ENCODE assay signal across 14 mouse cellular contexts in genomic region chr2:85131226-85131625, GRCm38 (mm10). TPM values are rescaled to one million over a fixed set of nuclear protein-coding genes. Genes with fewer than 3 reads are reported as not detected.
DNase-seq lines count a peak whose midpoint lies in the region; ATAC-seq and TF ChIP-seq lines count a peak whose summit lies in the region.
"Had no signal": no experiment of that assay in that cellular context is flagged by ENCODE, and none has a peak within 500 bp of the region (broad histone marks: within the 10 kb centered on the region; RNA-seq: fewer than 3 reads in every experiment).

No protein-coding gene starts in this region.

- no peak for ATAC-seq in kidney, embryonic 15.5 days (replicated peaks; ENCODE audit: low FRiP score)
- peak; percentile 23; the same call in 1 of the 2 replicates for ATAC-seq in midbrain, embryonic 16.5 days
- no peak for ATAC-seq in midbrain, embryonic 13.5 days

- no peak for DNase-seq in gastrocnemius, adult 2 months
- DNase-seq in gastrocnemius, postnatal 25 days: no peak
- DNase-seq in kidney, postnatal 14 days: no peak
- no peak for DNase-seq in urinary bladder, postnatal 25 days (ENCODE audit: low spot score)
- no peak for DNase-seq in cerebellum, postnatal 36 days
- DNase-seq: cerebellum, adult 2 months; embryo, embryonic 11 days; gastrocnemius, postnatal 36 days; thymus, postnatal 14 days had no signal

- no peak for TF ChIP-seq CTCF in gastrocnemius, adult 2 months (IDR thresholded peaks at IDR 0.05)

- peak overlapping the region; percentile 83 for H3K27ac ChIP-seq in gastrocnemius, adult 2 months
- peak overlapping the region; percentile 80; the same call in 1 of the 2 replicates for H3K27ac ChIP-seq in kidney, embryonic 15.5 days
- no peak overlapping the region for H3K27ac ChIP-seq in midbrain, embryonic 16.5 days (ENCODE audit: low read length)
- H3K27ac ChIP-seq in midbrain, embryonic 13.5 days: no peak overlapping the region
- H3K27ac ChIP-seq: neural tube, embryonic 12.5 days had no signal

- H3K9me3 ChIP-seq in kidney, embryonic 15.5 days (replicated peaks): no peaks in the 10 kb centered on the region
- H3K9me3 ChIP-seq in midbrain, embryonic 16.5 days (replicated peaks; ENCODE audit: control insufficient read depth, low read length, poor library complexity, severe bottlenecking): no peaks in the 10 kb centered on the region
- no peaks in the 10 kb centered on the region for H3K9me3 ChIP-seq in midbrain, embryonic 13.5 days
- H3K9me3 ChIP-seq: neural tube, embryonic 12.5 days had no signal

- no peak overlapping the region for H3K4me3 ChIP-seq in gastrocnemius, adult 2 months
- H3K4me3 ChIP-seq in kidney, embryonic 15.5 days (replicated peaks): no peak overlapping the region
- H3K4me3 ChIP-seq in midbrain, embryonic 16.5 days (ENCODE audit: low read depth, low read length): no peak overlapping the region
- H3K4me3 ChIP-seq in midbrain, embryonic 13.5 days (replicated peaks): no peak overlapping the region
- H3K4me3 ChIP-seq: erythroblast, embryonic 14.5 days; neural tube, embryonic 12.5 days had no signal

- intact Hi-C loops in gastrocnemius, adult 2 months (cut with DNase I): no loop called here

- WGBS in kidney, embryonic 15.5 days: 14% methylated on average over 2 of the region's 2 CpGs
- 31% methylated on average over 2 of the region's 2 CpGs for WGBS in midbrain, embryonic 16.5 days
- WGBS in midbrain, embryonic 13.5 days: 29% methylated on average over 2 of the region's 2 CpGs

- no peaks in the 10 kb centered on the region for H3K36me3 ChIP-seq in kidney, embryonic 15.5 days
- H3K36me3 ChIP-seq in midbrain, embryonic 16.5 days (ENCODE audit: control insufficient read depth, insufficient read depth, low read length): no peaks in the 10 kb centered on the region
- H3K36me3 ChIP-seq in midbrain, embryonic 13.5 days: no peaks in the 10 kb centered on the region
- H3K36me3 ChIP-seq: neural tube, embryonic 12.5 days had no signal

- no peak overlapping the region for H3K9ac ChIP-seq in kidney, embryonic 15.5 days
- H3K9ac ChIP-seq in midbrain, embryonic 16.5 days (ENCODE audit: low read depth, low read length): no peak overlapping the region
- H3K9ac ChIP-seq in midbrain, embryonic 13.5 days (replicated peaks): no peak overlapping the region
- H3K9ac ChIP-seq: neural tube, embryonic 12.5 days had no signal

- H3K4me1 ChIP-seq in kidney, embryonic 15.5 days: 0 out of 2 replicates have a peak, but pooled peaks cover 12% of the 10 kb centered on the region
- H3K4me1 ChIP-seq in midbrain, embryonic 16.5 days (ENCODE audit: control insufficient read depth, insufficient read depth, low read length): no peaks in the 10 kb centered on the region
- no peaks in the 10 kb centered on the region for H3K4me1 ChIP-seq in midbrain, embryonic 13.5 days (replicated peaks)
- H3K4me1 ChIP-seq: neural tube, embryonic 12.5 days had no signal

- no peak overlapping the region for H3K4me2 ChIP-seq in kidney, embryonic 15.5 days
- H3K4me2 ChIP-seq in midbrain, embryonic 16.5 days (ENCODE audit: low read length): no peak overlapping the region
- H3K4me2 ChIP-seq in midbrain, embryonic 13.5 days (replicated peaks): no peak overlapping the region
- H3K4me2 ChIP-seq: neural tube, embryonic 12.5 days had no signal

- H3K27me3 ChIP-seq in kidney, embryonic 15.5 days: no peaks in the 10 kb centered on the region
- no peaks in the 10 kb centered on the region for H3K27me3 ChIP-seq in midbrain, embryonic 16.5 days (ENCODE audit: control insufficient read depth, insufficient read depth, low read depth, low read length)
- no peaks in the 10 kb centered on the region for H3K27me3 ChIP-seq in midbrain, embryonic 13.5 days
- H3K27me3 ChIP-seq: neural tube, embryonic 12.5 days had no signal

RNA-seq across cellular contexts. Expression of gene Aplnr, which starts 4.8 kb away (rescaled TPM):
- total RNA-seq in gastrocnemius, adult 2 months (2021): 1 to 10 TPM; 2.5 to 5.6 TPM
- total RNA-seq in gastrocnemius, postnatal 25 days (2021): 10 to 100 TPM; 13.7 to 16.9 TPM
- 94.6 and 104 TPM in 2 replicates for polyA plus RNA-seq in kidney, embryonic 15.5 days (2015; fragmentation: Nextera tagmentation; extraction: Ambion mirVana)
- polyA plus RNA-seq in midbrain, embryonic 16.5 days (2015; fragmentation: Nextera tagmentation; extraction: Ambion mirVana): 24.8 and 26.3 TPM in 2 replicates
- polyA plus RNA-seq in midbrain, embryonic 13.5 days (2015; fragmentation: Nextera tagmentation; extraction: Ambion mirVana): 20.1 and 21.0 TPM in 2 replicates
- polyA plus RNA-seq: erythroblast, embryonic 14.5 days had no signal

Comparison
In these comparisons a context has a peak if more than half of its experiments do, and no peak if none do; other contexts are left out.
1. H3K27ac ChIP-seq: peak in gastrocnemius, adult 2 months (single experiment) and kidney, embryonic 15.5 days (single experiment); none in midbrain, embryonic 16.5 days (single experiment) and midbrain, embryonic 13.5 days (single experiment).